Mouse (Mus musculus) ovary, adult 18-20 months (tissue): ENCODE measurements around the gene Kat6b.
A peak's percentile ranks its signal among the peaks of the same experiment; 100 is the strongest.
"Not testable (repeated sequence)": the region's sequence is repeated elsewhere in the genome, so short reads cannot be mapped to it uniquely, and the experiment has no call there.

Experiments used
- DNase-seq: peaks from one replicate; pipeline ENCODE4 v3.0.0; 2022; ENCODE audit warnings: low spot score, mixed read lengths

The Kat6b gene

GRCm38 (mm10) chr14:21669218-21669617 is 188.0 kb downstream of the Kat6b start:
- no peak for DNase-seq

- DNase-seq, result no peak
Observed at GRCm38 (mm10) chr14:21669633-21670421, 188.6 kb downstream of the Kat6b start.

GRCm38 (mm10) chr14:21670422-21671006 is 189.3 kb downstream of the Kat6b start:
- DNase-seq, result not testable (repeated sequence)

GRCm38 (mm10) chr14:21673100-21673499 is 191.9 kb downstream of the Kat6b start:
- no peak for DNase-seq

GRCm38 (mm10) chr14:21674471-21674870 is 193.2 kb downstream of the Kat6b start:
- no peak for DNase-seq

GRCm38 (mm10) chr14:21676223-21676622 is 195.0 kb downstream of the Kat6b start:
- no peak for DNase-seq

GRCm38 (mm10) chr14:21678509-21679285 is 197.5 kb downstream of the Kat6b start:
- DNase-seq, result no peak

- no peak for DNase-seq
Observed at GRCm38 (mm10) chr14:21679631-21680201, 198.5 kb downstream of the Kat6b start.

GRCm38 (mm10) chr14:21682681-21683129 is 201.5 kb downstream of the Kat6b start:
- DNase-seq, result peak; percentile 54

- DNase-seq, result no peak
Observed at GRCm38 (mm10) chr14:21683834-21684233, 202.6 kb downstream of the Kat6b start.

- no peak for DNase-seq
Observed at GRCm38 (mm10) chr14:21685411-21686146, 204.3 kb downstream of the Kat6b start.

GRCm38 (mm10) chr14:21686376-21687279 is 205.4 kb downstream of the Kat6b start:
- no peak for DNase-seq

- no peak for DNase-seq
Observed at GRCm38 (mm10) chr14:21691070-21691469, 209.8 kb downstream of the Kat6b start.

- DNase-seq, result no peak
Observed at GRCm38 (mm10) chr14:21695020-21695419, 213.8 kb downstream of the Kat6b start.

GRCm38 (mm10) chr14:21696186-21696830 is 215.1 kb downstream of the Kat6b start:
- no peak for DNase-seq

GRCm38 (mm10) chr14:21702691-21703090 is 221.5 kb downstream of the Kat6b start:
- no peak for DNase-seq

- no peak for DNase-seq
Observed at GRCm38 (mm10) chr14:21703255-21703654, 222.0 kb downstream of the Kat6b start.

GRCm38 (mm10) chr14:21705462-21705861 is 224.2 kb downstream of the Kat6b start:
- no peak for DNase-seq

GRCm38 (mm10) chr14:21706759-21707571 is 225.7 kb downstream of the Kat6b start:
- no peak for DNase-seq
